Mouse (Mus musculus): ENCODE measurements around the gene Spag5. TPM values are rescaled to one million over a fixed set of nuclear protein-coding genes. Genes with fewer than 3 reads are reported as not detected.

Spag5 gene
- polyA plus RNA-seq, 1 experiment, result 56.0 TPM

DNA sequence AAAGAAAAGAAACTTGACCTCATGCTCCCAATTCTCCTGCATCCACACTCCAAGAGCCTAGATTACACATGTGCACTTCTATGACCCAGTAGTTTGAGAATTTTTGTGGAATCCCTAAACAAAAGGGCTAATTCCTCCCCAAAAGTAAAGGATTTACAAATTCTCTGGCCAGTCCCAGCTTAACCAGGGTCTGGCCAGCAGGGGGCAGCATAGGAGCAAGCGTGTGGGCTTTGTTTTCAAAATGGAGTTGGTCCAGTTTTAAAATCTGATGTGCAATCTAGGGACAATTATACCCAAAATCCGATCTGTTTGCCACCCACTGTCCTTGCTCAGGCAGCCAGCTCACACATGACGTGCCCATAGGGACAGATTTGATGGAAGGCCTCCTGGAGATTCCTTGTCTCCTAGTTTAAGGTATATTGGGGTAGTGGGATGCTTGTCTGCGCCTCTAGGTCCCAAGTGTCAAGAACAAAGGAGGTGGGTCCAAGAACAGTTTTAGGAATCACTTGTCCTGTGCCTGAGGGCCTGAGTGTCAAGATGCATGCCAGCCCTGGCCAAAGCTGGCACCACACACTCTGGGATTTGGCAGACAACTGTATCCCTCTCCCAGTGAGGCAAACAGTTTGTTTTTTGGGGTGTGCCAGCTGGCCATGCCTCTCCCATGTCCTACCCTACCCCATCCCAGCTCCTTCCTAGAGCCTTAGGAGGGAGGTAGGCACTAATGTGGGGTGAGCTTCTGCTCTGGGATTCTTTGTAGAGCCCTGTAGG, 54.3 kb downstream of the Spag5 start:
- H3K27ac ChIP-seq (ENCODE audit: control insufficient read depth, insufficient read depth, low read depth, low read length), result no peak overlapping the region
- TF ChIP-seq CTCF (IDR thresholded peaks at IDR 0.05; ENCODE audit: control insufficient read depth, insufficient read depth, insufficient replicate concordance, low read depth, low read length), result peak; percentile 67
- no peak for TF ChIP-seq POLR2A (IDR thresholded peaks at IDR 0.05; ENCODE audit: control insufficient read depth, low read depth, low read length)

DNA sequence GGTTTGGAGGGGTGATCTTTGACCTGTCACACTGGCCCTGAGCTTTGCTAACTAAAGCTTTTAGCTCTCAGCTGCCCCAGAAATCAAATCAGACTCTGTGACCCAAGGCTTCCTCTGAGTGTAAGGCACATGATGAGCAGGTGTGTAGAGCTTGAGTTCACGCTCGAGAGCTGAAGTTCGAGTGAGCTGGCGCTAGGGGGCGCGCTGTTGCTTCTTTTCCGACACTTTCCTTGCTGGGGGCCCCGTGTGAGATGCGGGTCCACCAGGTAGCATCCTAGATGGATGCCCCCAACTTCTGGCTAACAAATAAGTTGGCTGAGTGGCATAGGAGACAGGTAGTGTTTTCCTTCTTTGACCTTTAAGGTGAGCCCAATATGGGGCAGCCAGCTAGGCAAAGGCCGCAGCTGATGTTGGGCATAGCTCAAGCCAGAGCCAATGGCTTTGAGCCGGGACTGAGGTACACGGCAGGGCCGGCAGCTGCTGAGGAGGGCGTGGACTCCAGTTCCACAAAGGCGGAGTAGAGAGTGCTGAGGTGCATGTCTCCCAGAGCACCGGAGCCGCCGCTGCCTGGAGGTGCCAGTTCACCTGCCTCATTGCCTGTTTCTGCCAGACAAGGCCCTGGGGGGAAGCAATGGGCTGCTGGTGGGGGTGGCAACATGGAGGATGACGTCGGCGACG, 57.1 kb downstream of the Spag5 start:
- peak overlapping the region; percentile 65 for H3K4me3 ChIP-seq (ENCODE audit: control insufficient read depth, low read depth, low read length)

More for the DNA sequence above, 54.3 kb downstream of the Spag5 start:
- no peaks in the 10 kb centered on the region for H3K36me3 ChIP-seq (ENCODE audit: control insufficient read depth, insufficient read depth, low read length)
- H3K4me3 ChIP-seq (ENCODE audit: control insufficient read depth, low read depth, low read length), result no peak overlapping the region
- peaks cover 11% of the 10 kb centered on the region for H3K4me1 ChIP-seq (ENCODE audit: control insufficient read depth, insufficient read depth, low read length)
- no peaks in the 10 kb centered on the region for H3K27me3 ChIP-seq (ENCODE audit: control insufficient read depth, insufficient read depth, low read length)

DNA sequence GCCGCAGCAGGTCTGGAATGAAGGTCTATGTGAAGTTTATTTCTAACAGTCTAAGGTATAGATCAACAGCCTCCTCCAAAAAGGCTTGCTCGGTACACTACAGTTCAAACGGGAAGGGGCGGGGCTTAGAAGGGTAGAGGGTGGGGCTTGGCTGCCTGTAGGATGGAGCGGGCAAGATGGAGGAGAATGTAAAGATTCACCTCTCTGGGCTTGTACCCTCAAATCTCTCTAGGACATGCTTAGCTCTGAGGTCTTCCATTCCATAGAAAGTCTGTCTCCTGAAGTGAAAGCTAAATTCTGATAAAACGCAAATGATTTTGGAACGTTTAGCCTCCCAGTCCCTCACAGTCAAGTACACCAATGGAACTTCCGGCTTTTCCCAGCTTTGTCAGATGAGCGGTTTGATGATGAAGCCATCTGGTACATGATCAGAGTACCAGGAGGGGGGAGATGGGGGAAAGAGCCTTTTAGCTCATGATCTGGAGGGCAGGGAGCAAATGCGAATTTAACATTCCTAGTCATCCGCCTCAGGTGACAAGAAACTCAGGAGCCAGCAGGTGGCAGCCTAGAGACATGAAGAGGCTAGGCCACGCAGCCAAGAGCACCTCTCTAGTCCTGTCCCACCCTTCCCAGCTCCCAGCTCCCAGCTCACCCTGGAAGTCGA, 58.9 kb downstream of the Spag5 start:
- Histone ChIP-seq H3K4me1 (ENCODE audit: control insufficient read depth, insufficient read depth, low read length) (peaks cover 12% of the 10 kb centered on the region), H3K27me3 (ENCODE audit: control insufficient read depth, insufficient read depth, low read length) (no peaks in the 10 kb centered on the region), H3K4me3 (ENCODE audit: control insufficient read depth, low read depth, low read length) (peak overlapping the region; percentile 26; the same call in 1 of the 2 replicates), H3K27ac (ENCODE audit: control insufficient read depth, insufficient read depth, low read depth, low read length) (no peak overlapping the region), H3K36me3 (ENCODE audit: control insufficient read depth, insufficient read depth, low read length) (no peaks in the 10 kb centered on the region)
- TF ChIP-seq POLR2A (IDR thresholded peaks at IDR 0.05; ENCODE audit: control insufficient read depth, low read depth, low read length) (no peak), CTCF (IDR thresholded peaks at IDR 0.05; ENCODE audit: control insufficient read depth, insufficient read depth, insufficient replicate concordance, low read depth, low read length) (peak; percentile 66; the same call in 1 of the 2 replicates)

More for the DNA sequence above, 57.1 kb downstream of the Spag5 start:
- TF ChIP-seq CTCF (IDR thresholded peaks at IDR 0.05; ENCODE audit: control insufficient read depth, insufficient read depth, insufficient replicate concordance, low read depth, low read length) (peak; percentile 93), POLR2A (IDR thresholded peaks at IDR 0.05; ENCODE audit: control insufficient read depth, low read depth, low read length) (no peak)
- no peaks in the 10 kb centered on the region for H3K36me3 ChIP-seq (ENCODE audit: control insufficient read depth, insufficient read depth, low read length)
- H3K27ac ChIP-seq (ENCODE audit: control insufficient read depth, insufficient read depth, low read depth, low read length), result no peak overlapping the region
- H3K4me1 ChIP-seq (ENCODE audit: control insufficient read depth, insufficient read depth, low read length), result peaks cover 12% of the 10 kb centered on the region
- H3K27me3 ChIP-seq (ENCODE audit: control insufficient read depth, insufficient read depth, low read length), result no peaks in the 10 kb centered on the region

DNA sequence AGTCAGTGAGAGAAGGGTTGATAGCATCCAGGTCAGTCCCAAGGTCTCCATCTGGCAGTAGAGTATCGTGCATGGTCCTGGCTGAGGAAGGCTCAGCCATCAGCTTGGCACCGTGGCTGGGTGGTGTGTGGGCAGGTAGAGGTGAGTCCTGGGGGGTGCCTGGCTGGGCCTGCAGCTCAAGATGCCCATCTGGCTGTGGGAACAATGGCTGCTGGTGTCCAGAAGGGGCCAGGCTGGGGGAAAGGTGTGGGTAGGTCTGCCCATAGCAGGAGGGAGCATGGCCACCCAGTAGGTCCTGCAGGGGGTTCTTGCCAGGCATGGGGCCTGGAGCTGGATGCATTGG, 59.4 kb downstream of the Spag5 start:
- Histone ChIP-seq H3K27ac (ENCODE audit: control insufficient read depth, insufficient read depth, low read depth, low read length) (no peak overlapping the region), H3K27me3 (ENCODE audit: control insufficient read depth, insufficient read depth, low read length) (no peaks in the 10 kb centered on the region), H3K36me3 (ENCODE audit: control insufficient read depth, insufficient read depth, low read length) (no peaks in the 10 kb centered on the region), H3K4me1 (ENCODE audit: control insufficient read depth, insufficient read depth, low read length) (peaks cover 12% of the 10 kb centered on the region), H3K4me3 (ENCODE audit: control insufficient read depth, low read depth, low read length) (no peak overlapping the region)
- TF ChIP-seq CTCF (IDR thresholded peaks at IDR 0.05; ENCODE audit: control insufficient read depth, insufficient read depth, insufficient replicate concordance, low read depth, low read length), result no peak
- no peak for TF ChIP-seq POLR2A (IDR thresholded peaks at IDR 0.05; ENCODE audit: control insufficient read depth, low read depth, low read length)

DNA sequence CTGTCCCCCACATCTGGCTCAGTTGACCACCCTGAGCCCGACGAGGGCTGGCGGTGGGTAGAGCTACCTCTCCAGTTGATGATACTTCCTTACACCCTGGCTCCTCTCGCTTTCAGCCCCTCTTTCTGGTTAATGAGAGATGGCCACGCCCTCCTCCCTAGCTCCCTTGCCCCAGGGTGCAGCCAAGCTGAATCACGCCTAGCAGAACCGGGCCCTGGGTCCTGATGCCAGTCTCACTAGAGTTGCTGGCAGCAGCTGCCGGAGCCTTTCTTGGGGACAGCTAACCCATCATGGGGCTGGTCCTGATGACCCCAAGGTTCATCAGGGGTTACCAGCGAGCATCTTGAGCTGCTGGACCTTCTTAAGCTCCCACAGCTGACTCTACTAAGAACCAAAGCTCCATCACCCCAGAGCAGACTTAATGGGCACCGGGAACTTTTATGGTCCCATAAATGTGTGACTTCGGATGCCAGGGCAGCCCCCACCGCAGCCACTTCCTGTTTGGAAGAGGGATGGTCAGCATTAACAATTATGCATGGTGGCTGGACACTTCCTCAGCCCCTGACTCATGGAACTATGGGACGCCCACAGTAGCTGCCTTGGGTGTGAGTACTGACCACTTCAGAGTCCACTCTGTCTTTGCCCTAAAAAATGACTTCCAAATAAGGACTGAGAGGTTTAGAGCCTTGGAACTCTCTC, 62.1 kb downstream of the Spag5 start:
- Histone ChIP-seq H3K4me1 (ENCODE audit: control insufficient read depth, insufficient read depth, low read length) (peaks cover 12% of the 10 kb centered on the region), H3K4me3 (ENCODE audit: control insufficient read depth, low read depth, low read length) (no peak overlapping the region), H3K27ac (ENCODE audit: control insufficient read depth, insufficient read depth, low read depth, low read length) (no peak overlapping the region), H3K27me3 (ENCODE audit: control insufficient read depth, insufficient read depth, low read length) (no peaks in the 10 kb centered on the region), H3K36me3 (ENCODE audit: control insufficient read depth, insufficient read depth, low read length) (no peaks in the 10 kb centered on the region)
- TF ChIP-seq CTCF (IDR thresholded peaks at IDR 0.05; ENCODE audit: control insufficient read depth, insufficient read depth, insufficient replicate concordance, low read depth, low read length), result no peak
- TF ChIP-seq POLR2A (IDR thresholded peaks at IDR 0.05; ENCODE audit: control insufficient read depth, low read depth, low read length), result no peak

DNA sequence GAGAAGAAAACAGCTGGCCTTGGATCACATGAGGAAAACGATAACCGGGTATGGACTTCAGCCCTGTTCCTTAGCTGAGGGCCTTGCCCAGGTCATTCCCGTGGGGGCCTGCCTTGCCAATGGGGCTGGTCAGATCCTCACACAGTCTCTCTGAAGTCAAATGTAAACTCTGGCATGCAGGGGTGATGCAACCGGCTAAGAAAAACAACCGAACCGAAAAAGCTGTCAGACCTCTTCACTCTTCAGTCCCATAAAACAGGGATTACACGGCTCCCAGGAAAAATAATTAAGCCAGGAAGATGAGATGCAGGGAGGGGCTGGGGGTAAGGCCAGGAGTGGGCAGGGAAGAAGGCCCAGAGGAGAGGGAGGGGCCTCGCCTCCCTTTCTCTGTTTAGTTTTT, 62.8 kb downstream of the Spag5 start:
- H3K4me3 ChIP-seq (ENCODE audit: control insufficient read depth, low read depth, low read length), result no peak overlapping the region
- no peaks in the 10 kb centered on the region for H3K27me3 ChIP-seq (ENCODE audit: control insufficient read depth, insufficient read depth, low read length)
- no peak for TF ChIP-seq CTCF (IDR thresholded peaks at IDR 0.05; ENCODE audit: control insufficient read depth, insufficient read depth, insufficient replicate concordance, low read depth, low read length)
- TF ChIP-seq POLR2A (IDR thresholded peaks at IDR 0.05; ENCODE audit: control insufficient read depth, low read depth, low read length), result no peak
- H3K36me3 ChIP-seq (ENCODE audit: control insufficient read depth, insufficient read depth, low read length), result no peaks in the 10 kb centered on the region
- H3K4me1 ChIP-seq (ENCODE audit: control insufficient read depth, insufficient read depth, low read length), result peaks cover 8% of the 10 kb centered on the region
- H3K27ac ChIP-seq (ENCODE audit: control insufficient read depth, insufficient read depth, low read depth, low read length), result no peak overlapping the region
